Mouse (Mus musculus) NIH3T3 (cell line): ENCODE results near the gene Ube3a.

Experiments
- DNase-seq: peaks from one replicate; pipeline ENCODE4 v3.0.0-alpha.2; 2012; ENCODE audit warnings: low read depth

The Ube3a gene

DNA sequence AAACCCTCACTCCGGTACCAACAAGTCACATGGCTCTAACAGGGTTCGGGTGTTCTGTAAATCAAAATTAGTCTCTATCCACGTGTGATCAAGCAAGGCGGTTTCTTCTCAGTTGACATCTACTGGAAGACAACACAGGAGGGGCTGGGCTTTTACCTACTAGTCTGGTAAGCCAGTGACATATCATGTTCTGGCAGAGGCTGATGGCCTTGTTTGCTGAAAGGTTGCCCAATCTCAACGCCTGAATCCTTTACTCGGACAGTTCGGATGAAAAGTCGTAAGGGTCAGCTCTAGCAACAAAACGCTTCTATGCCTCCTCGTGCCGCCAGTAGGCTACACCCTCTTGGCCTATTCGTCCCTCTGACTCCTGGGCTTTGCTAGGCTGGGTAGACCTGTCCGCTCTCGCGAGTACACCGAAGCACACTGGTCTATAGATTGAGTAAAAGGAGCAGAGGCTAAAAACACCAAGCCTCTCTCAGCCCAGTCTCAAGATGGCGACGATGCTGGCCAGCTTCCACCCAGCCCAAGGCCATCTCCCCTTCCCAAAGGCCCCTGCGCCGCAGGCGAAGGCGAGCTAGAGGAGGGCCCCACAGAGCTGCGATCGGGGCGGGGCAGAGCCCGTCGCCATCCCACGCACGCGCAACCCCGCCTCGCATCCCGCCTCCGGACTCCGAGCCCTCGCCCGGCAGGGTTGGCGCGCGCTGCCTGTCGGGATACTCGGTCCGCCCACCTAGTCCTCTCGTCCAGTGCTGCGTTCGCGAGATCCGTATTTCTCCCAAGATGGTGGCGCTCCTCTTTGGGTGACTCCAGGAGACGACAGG lies at the start of gene Ube3a:
Gene Ube3a (plus strand): TSS at position 706 of the 821 bp plus-strand sequence.
- peak; percentile 99 for DNase-seq

DNA sequence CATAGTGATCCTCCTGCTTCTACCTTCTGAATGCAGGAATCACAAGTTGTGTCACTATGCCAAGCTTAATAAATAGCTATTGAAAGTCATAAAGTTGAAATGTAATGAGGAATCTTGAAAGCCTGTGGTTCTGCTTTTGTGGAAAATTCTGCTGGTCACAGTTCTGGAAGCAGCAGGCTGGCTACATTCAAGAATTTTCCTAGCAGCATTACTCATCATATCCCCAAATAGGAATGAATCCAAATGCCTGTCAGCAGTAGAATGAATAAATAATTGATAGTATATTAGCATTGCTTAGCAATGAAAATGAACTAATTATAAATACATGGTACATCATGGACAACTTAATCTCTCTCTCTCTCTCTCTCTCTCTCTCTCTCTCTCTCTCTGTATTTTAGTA lies 35.7 kb upstream of the Ube3a start:
- DNase-seq: peak; percentile 53

DNA sequence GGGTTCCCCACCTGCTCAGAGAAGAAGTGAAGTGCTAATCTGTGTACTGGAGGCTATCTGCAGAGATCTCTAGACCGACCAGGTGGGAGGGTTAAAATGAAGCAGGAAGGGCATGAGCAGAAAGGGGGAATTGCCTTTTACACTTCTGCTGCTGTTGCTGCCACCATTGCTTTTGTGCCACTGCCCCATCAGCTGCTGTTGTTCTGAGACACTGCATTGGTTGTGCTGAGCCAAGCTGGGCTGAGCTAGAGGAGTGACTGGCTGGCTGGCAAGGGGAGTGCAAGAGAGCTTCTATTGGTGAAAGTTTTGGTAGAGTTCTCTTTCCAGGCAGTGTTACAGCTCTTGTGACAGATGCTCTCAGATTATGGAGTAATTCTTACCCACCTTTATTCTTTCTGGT lies 13.6 kb upstream of the Ube3a start:
- no peak for DNase-seq

DNA sequence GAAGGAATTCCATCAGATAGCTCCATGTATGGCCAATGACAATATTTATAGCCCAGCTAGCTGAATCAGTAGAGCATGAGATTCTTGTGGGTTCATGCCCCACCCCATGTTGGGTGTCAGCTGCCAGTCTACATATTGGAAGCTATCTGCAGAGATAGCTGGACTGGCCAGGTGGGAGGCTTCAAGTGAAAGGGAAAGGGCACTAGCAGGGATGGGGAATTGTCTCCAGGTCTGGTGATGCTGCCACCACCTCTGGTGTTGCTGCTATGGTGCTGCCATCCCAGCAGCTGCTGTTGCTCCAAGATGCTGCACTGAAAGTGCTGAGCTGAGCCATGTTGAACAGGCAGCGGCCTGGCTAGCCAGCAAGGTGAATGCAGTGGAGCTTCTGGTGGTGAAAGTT lies 7.3 kb upstream of the Ube3a start:
- DNase-seq: no peak

DNA sequence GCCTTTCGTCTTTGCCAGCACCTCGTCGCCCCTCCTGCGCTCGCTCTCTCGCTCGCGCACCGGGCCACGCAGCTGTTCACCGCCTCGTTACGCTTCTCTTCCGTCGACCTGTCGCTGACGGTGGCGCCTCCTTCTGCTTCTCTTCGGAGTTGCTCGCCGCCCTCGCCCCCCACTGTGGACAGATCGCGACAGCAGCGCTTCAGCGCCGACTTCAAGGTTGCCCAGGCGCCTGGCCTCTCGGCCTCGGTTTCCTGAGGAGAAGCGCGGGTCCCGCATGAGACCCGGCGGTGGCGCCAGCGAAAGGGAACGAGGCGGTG lies 274 bp downstream of the Ube3a start:
- no peak for DNase-seq

DNA sequence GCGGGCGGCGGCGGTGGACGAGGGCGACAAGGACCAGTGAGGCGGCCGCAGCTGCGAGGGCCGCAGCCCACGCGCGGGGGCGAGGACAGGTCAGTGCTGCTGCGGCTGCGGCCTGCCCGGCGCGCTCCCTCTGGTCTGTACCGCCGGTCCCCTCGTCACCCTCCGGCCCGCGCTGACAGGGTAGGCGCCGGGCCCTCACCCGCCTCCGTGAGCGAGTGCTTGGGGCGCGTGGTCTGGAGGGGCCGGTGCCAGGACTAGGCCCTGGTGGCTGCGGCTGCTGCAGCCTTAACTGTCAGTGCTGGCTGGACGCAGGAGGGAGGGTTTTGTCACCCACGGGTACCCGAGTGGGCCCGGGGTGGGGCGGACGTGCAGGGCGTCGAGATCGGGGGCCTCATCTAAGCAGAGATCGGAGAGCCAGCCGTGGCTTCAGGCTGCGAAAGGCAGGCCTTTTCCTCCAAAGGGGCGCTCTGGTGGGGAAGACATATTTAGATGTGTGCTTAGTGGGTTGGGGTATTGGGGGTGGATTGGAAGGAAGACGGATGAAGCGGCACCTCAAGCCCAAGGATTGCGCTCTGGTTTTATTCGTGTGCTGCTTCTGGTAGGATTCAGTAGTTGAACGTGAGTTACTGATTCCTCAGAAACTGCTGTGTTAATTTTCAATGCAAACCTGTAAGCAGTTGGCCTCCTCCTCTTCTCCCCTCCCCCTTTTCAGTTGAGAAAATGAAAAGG lies 797 bp downstream of the Ube3a start:
- peak; percentile 64 for DNase-seq

DNA sequence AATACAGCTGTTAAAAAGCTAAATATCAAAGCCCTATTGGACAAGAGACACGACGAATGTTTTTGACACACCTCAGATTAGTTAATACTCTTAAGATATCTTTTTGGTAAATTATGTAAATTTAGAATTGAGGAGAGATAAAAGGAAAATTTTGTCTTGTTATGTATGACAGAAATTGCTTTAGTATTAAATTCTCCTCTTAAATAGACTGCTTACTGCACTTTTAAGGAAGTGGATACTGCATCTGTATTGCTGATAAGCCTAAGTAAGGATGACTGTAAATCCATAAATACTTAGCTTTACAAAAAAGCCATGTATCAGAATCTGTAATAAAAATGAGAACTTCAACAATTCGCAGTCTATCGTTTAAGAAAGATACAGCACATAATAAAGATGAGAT lies 1.8 kb downstream of the Ube3a start:
- no peak for DNase-seq

DNA sequence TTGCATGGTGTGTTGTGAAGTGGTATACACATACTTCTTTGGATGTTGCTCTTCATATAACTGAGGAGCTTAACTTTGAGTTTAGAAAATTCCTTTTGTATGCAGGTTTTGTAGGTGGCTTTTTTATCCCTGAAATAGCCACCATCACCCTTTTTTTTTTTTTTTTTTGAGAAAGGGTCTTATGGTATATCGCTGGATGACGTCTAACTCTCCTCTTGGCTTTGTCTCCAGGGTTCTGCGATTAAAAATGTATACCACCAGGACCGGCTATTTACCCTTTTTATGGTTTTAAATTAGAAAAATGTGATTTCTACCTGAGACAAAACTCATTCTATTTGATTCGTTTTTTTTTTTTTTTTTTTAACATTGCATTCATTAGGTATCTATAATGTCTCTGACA lies 2.2 kb downstream of the Ube3a start:
- DNase-seq: no peak

DNA sequence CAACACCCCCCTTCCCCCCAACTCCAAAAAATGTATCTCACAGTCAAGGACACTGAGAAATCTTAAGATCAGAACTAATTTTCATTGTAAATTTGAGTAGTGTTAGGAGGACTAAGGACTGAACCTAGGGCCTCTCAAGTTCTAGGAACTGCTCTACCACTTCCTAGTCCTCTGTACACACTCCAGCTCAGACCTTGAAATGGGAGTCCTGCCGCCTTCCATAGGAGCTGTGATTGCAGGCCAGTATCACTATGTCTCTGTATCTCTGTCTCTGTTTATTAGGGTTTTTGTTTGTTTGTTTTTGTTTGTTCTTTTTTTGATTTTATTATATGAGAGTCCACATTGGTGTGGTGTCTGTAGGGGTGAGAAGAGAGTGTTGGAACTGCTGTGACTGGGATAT lies 3.4 kb downstream of the Ube3a start:
- DNase-seq: no peak

DNA sequence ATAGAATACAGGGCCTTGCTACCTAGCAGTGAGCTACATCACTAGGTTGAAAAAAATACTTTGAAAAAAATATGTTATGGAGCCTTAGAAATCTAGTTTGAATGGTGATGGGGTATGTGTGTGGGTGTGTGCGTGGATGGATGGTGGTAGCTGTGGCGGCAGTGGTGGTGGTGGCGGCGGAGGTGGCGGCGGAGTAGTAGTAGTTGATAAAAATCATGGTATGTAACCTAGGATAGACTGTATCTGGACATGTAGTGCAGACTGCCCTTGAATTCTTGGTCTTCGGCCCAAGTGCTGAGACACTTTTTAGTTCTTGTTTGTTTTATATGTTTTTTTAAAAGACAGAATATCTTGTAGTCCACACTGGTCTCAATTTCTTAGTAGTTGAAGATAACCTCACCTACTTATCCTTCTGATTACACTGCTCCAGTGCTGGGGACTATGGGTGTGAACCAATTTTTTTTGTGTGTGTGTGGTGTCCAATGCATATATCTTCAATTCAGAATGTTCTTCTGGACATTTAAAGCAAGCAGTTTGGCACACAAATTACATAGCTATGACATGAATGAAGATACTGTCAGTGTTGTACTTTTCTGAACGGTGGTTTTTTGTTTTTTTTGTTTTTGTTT lies 6.3 kb downstream of the Ube3a start:
- no peak for DNase-seq

DNA sequence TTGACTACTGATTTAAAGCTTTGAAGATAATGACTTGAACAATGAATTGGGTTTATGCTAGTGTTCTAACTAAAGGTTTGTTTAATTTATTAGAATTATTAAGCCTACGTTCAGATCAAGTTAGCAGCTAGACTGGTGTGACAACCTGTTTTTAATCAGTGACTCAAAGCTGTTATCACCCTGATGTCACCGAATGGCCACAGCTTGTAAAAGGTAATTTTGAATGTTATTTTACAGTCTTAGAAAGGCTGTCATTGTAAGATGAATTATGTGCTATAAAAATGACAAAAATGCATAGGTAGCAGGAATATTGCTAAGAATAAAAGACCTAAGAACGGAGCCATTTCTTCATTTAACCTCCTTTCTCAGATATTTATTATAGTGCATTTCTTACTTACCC lies 14.7 kb downstream of the Ube3a start:
- DNase-seq: no peak

DNA sequence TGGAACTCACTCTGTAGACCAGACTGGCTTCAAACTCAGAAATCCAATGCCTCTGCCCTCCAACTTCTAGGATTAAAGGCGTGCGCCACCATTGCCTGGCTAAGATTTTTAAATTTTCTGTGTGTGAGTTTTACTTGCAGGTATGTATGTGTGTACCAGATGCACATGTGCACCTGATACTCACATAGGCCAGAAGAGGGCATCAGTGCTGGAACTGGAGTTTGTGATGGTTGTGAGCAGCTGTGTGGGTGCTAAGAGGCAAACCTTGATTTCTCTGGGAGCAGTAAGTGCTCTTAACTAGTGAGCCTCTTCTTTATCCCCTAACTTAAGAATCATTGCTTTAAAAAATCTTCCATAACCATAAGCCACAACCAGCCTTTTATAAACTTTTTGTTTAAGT lies 17.0 kb downstream of the Ube3a start:
- no peak for DNase-seq

DNA sequence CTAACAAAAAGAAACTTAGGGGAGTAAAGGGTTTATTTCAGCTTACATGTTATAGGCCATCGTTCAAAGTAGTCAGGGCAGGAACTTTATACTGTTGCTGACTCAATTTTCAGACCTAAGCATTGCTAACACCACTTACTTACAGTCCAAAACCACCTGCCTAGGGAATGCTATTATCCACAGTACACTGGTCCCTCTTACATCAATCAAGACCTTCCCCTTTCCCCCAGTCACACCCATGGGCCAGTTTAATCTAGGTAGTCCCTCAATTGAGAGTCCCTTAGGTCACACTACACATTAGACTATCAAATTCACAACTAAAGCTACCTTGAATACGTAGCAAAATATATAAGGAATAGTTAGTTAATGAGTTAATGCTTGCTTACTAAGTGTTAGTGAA lies 24.8 kb downstream of the Ube3a start:
- no peak for DNase-seq

DNA sequence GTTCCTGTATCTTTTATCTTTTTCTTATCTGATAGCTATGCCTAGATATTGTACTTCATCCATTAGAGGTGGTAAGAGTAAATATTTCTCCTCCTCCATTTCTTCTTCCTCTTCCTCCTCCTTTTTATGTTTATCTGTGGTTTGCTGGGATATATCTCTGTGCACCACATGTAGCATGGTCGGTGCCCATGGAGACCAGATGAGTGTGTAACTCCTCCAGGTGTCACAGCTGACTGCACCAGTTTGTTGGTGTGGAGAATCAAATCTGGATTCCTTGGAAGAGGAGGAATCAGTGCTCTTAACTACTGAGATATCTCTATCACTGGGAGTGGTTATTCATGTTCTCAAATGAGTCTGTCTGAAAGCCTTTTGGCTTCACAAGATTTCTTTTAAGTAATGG lies 37.0 kb downstream of the Ube3a start:
- DNase-seq: no peak

DNA sequence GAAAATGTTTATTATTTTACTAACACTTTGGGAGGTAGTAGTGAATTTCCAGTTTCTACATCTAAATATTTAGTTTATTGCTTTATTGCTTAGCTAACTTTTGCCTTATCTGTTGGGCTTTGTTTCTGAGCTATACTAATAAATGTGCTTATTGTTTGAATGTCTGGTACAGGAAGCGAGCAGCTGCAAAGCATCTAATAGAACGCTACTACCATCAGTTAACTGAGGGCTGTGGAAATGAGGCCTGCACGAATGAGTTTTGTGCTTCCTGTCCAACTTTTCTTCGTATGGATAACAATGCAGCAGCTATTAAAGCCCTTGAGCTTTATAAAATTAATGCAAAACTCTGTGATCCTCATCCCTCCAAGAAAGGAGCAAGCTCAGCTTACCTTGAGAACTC lies 43.2 kb downstream of the Ube3a start:
- DNase-seq: no peak

DNA sequence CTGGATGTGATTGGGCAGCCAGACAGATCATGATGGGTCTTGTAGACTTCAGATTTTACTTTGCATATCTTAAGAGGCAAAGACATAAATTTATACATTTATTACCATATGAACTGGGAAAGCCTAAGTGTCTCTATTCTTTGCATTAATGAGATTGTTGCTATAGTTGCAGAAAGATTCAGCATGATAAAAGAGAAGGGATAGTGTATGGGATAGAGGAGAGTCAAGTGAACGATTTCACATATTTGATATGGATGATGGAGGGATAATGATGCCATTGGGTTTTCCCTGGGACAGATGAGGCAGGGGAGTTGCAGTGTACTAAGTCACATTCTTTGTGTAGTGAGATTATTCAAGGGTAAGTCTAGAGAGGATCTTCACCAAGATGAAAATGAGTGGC lies 84.0 kb downstream of the Ube3a start:
- DNase-seq: no peak

DNA sequence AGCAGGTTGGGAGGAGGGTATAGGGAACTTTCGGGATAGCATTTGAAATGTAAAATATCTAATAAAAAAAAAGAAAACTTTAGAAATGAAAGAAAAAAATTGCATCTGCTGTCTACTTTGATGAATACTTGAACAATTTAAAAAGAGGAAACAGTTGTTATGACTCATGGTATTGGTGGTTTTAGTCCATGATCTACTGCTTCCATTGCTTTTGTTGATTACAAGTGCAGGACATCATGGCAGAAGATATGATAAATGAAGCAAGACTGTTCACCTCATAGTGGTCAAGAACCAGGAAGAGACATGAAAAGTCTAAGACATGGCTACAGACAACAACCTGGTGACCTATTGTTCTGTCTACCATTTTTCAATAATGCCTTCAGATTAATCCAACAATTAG lies 94.2 kb downstream of the Ube3a start:
- no peak for DNase-seq
